Mouse (Mus musculus) forebrain, postnatal 0 days (tissue): Measurements from ENCODE around the gene Uggt2. TPM values are rescaled to one million over a fixed set of nuclear protein-coding genes. Genes with fewer than 3 reads are reported as not detected.

Experiments
- ATAC-seq: fragments of 200-750 bp; cut with Nextera tagmentation; 2 replicates; pipeline ENCODE4 v1.8.0; 2017; ENCODE audit warnings: mild to moderate bottlenecking, moderate library complexity
- DNase-seq: peaks from one replicate; pipeline ENCODE4 v3.0.0-alpha.2; 2015
- H3K27ac ChIP-seq: fragments of 300-500 bp; sonication (generic); 2 replicates; pipeline ENCODE4 v1.5.1; 2014; ENCODE audit warnings: low read depth, mild to moderate bottlenecking, antibody characterized with exemption, low read length, moderate library complexity, mixed read lengths
- H3K27me3 ChIP-seq: fragments of 300-500 bp; sonication (generic); 2 replicates; pipeline ENCODE4 v1.6.1; 2014; ENCODE audit warnings: mild to moderate bottlenecking, low read length, mixed read lengths; ENCODE audit not compliant: insufficient read depth
- H3K36me3 ChIP-seq: fragments of 300-500 bp; sonication (generic); 2 replicates; pipeline ENCODE4 v1.6.1; 2014; ENCODE audit warnings: mild to moderate bottlenecking, moderate library complexity; ENCODE audit not compliant: insufficient read depth
- H3K4me1 ChIP-seq: fragments of 300-500 bp; sonication (generic); 2 replicates; pipeline ENCODE4 v1.6.1; 2014; ENCODE audit warnings: antibody characterized with exemption; ENCODE audit not compliant: insufficient read depth
- H3K4me2 ChIP-seq: fragments of 300-500 bp; sonication (generic); 2 replicates; pipeline ENCODE4 v1.6.1; 2014; ENCODE audit warnings: low read depth, mild to moderate bottlenecking, moderate library complexity
- H3K4me3 ChIP-seq: fragments of 300-500 bp; sonication (generic); 2 replicates; pipeline ENCODE4 v1.5.1; 2014; ENCODE audit warnings: low read depth, low read length, mixed read lengths
- H3K9ac ChIP-seq: fragments of 300-500 bp; sonication (generic); 2 replicates; pipeline ENCODE4 v1.6.1; 2014; ENCODE audit warnings: mild to moderate bottlenecking
- H3K9me3 ChIP-seq: fragments of 300-500 bp; sonication (generic); 2 replicates; pipeline ENCODE4 v1.6.1; 2016; ENCODE audit warnings: low read length
- CTCF ChIP-seq: sonication (generic); IDR thresholded peaks from 2 replicates; pipeline ENCODE4 v1.5.1; 2016; ENCODE audit warnings: antibody characterized with exemption, control low read depth, low read depth
- WGBS: fragments of 180-500 bp; shearing (Covaris S2); extraction: QIAGEN DNeasy Blood & Tissue Kit; methylation state at CpG from one replicate; pipeline ENCODE4 v1.1.7; 2014; 5-methylcytosine and 5-hydroxymethylcytosine counted together
- polyA plus RNA-seq: library from polyadenylated mRNA; unstranded; fragments of >200 nt; fragmentation: Nextera tagmentation; extraction: Ambion mirVana; gene quantifications from 2 replicates; pipeline ENCODE4 v1.2.1, GENCODE M21; 2015
- total RNA-seq: library from RNA; depleted of rRNA; stranded (reverse); fragments of >200 nt; gene quantifications from 2 replicates; pipeline ENCODE4 v1.2.3, GENCODE M21; 2014

Gene Uggt2
- total and polyA plus RNA-seq, 2 experiments from 2014 or later = 6.9 to 22.0 TPM

DNA sequence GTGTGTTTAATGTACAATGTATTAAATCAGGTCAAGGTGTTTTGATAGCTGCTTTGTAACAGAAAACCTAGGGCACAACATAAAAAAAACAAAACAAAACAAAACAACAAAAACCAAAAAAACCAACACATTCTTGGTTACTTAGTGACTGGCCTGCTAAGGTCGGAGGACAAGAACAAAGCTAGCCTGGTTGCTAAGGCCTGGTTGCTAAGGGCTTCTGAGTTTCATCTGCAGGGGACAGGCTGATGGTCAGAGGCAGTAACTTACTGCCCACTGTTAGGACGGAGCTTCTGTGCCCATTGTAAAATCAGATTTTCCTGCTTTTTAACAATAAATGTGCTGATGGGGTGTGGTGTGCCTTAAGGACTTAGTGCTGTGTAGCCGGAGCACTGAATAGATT, 61.5 kb downstream of the Uggt2 start:
- WGBS = 31% methylated on average over 3 of the region's 3 CpGs
- no peak overlapping the region for H3K27ac ChIP-seq
- no peak for DNase-seq

DNA sequence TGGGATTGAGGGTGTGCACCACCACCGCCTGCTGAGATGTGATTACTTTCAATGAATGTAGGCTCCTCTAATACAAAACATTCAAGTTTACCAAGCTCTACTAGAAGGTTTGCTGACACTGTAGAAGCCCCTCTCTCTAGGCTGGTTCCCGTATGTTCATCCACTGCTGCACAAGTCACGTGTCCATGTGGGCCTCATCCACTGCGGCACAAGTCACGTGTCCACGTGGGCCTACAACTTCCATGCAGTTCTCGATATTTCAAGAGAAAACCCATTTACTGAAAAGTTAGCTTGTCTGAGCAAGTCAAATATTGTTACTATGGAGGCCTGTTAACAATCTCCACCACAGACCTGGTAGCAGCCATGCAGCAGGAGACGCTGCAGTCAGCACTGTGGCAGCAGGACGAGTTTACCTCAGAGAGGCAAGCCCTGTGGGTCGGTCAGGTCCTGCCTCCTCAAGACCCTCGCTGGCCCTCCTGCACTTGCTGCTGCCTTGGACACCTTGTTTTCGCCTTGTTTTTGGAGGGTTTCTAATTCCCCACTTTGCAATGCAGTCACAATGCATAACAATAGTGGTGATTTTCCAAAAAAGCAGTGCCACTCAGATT, 62.0 kb downstream of the Uggt2 start:
- Histone ChIP-seq H3K36me3 (peaks cover 22% of the 10 kb centered on the region), H3K4me3 (no peak overlapping the region), H3K4me2 (no peak overlapping the region), H3K27me3 (no peaks in the 10 kb centered on the region), H3K9ac (no peak overlapping the region), H3K9me3 (no peaks in the 10 kb centered on the region), H3K27ac (no peak overlapping the region), H3K4me1 (no peaks in the 10 kb centered on the region)
- DNase-seq (no peak), ATAC-seq (no peak)
- no peak for TF ChIP-seq CTCF
- WGBS = 85% methylated on average over 12 of the region's 12 CpGs

More for the DNA sequence above, 61.5 kb downstream of the Uggt2 start:
- no peak overlapping the region for H3K4me3 ChIP-seq
- H3K4me1 ChIP-seq = no peaks in the 10 kb centered on the region
- no peak for ATAC-seq
- no peak overlapping the region for H3K9ac ChIP-seq
- H3K27me3 ChIP-seq = no peaks in the 10 kb centered on the region
- H3K4me2 ChIP-seq = no peak overlapping the region
- H3K9me3 ChIP-seq = no peaks in the 10 kb centered on the region
- H3K36me3 ChIP-seq = peaks cover 22% of the 10 kb centered on the region
- no peak for TF ChIP-seq CTCF

DNA sequence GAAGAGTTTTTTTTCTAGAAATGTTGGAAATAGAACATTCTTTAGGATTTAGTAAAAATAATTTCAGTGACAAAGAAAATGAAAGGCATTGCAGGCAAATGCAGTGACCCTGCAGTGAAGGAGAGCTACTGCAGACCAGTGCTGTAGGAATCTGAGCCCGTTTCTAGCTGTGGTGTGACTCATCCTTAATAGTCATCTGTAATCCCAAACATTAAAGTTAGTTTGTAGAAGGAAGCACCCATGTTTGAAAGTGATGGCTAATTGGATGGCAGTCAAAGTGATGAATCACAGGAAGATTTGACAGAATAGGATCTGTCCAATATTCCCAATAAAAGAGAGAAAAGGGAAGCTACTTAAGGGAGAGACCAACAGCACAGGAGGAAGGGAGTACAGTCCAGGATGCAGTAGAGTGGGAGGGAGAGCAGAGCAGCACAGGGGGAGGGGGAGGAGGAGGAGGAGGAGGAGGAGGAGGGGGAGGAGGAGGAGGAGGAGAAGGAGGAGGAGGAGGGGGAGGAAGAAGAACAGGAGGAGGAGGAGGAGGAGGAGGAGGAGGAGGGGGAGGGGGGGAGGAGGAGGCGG, 71.5 kb downstream of the Uggt2 start:
- Histone ChIP-seq H3K36me3 (peaks cover 13% of the 10 kb centered on the region; the same call in 1 of the 2 replicates), H3K27me3 (no peaks in the 10 kb centered on the region), H3K9ac (no peak overlapping the region), H3K4me1 (no peaks in the 10 kb centered on the region), H3K9me3 (no peaks in the 10 kb centered on the region), H3K27ac (no peak overlapping the region), H3K4me3 (no peak overlapping the region), H3K4me2 (no peak overlapping the region)
- 74% methylated on average over 2 of the region's 2 CpGs for WGBS
- ATAC-seq (no peak), DNase-seq (no peak)
- TF ChIP-seq CTCF = no peak

DNA sequence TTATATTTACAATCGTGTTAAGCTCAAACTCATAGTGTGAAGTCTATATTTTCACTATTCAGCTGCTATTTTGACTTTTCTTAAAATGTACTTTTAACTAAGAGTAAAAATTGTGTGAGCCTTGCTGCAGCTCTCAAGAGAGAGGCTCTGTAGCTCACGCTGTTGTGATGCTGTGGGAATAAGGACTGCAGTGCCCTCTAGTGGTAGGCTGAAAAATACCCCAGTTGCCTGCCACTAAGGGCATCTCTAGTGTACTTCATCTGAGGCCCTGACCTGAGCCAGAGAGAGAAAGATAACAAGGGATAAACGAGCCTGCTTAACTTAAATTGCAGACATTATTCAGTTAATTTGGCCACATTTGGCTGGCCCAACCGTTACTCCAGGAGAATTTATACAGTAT, 72.1 kb downstream of the Uggt2 start:
- H3K36me3 ChIP-seq = peaks cover 13% of the 10 kb centered on the region; the same call in 1 of the 2 replicates
- H3K9ac ChIP-seq = no peak overlapping the region
- DNase-seq = peak; percentile 49
- H3K4me3 ChIP-seq = no peak overlapping the region
- H3K4me2 ChIP-seq = no peak overlapping the region
- TF ChIP-seq CTCF = peak; percentile 78
- WGBS = 43% methylated on average over 4 of the region's 4 CpGs
- peak; percentile 60; the same call in 1 of the 2 replicates for ATAC-seq
- H3K4me1 ChIP-seq = no peaks in the 10 kb centered on the region
- H3K27me3 ChIP-seq = no peaks in the 10 kb centered on the region
- H3K9me3 ChIP-seq = no peaks in the 10 kb centered on the region
- no peak overlapping the region for H3K27ac ChIP-seq

DNA sequence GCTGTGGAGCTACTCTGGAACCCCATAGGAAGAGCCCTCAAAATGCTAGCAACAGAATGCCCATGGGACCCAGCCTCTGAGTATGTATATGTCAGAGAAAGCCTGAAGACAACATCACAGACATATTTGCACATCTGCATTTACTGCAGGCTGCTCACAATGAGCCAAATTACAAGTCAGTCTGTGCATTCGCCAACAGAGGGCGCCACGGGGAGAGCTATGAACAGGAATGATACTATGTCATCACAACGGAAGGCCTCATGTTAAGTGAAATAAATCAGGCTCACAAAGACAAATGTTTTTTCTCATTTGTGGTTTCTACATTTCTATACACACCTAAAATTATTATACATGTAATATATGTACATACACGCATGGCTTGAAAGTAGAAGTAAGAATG, 73.3 kb downstream of the Uggt2 start:
- Histone ChIP-seq H3K9ac (no peak overlapping the region), H3K9me3 (no peaks in the 10 kb centered on the region), H3K4me3 (no peak overlapping the region), H3K36me3 (peaks cover 5% of the 10 kb centered on the region; the same call in 1 of the 2 replicates), H3K27me3 (no peaks in the 10 kb centered on the region), H3K4me2 (no peak overlapping the region), H3K4me1 (no peaks in the 10 kb centered on the region), H3K27ac (no peak overlapping the region)
- ATAC-seq (no peak), DNase-seq (peak; percentile 18)
- WGBS = 74% methylated on average over 5 of the region's 5 CpGs
- peak; percentile 42 for TF ChIP-seq CTCF

DNA sequence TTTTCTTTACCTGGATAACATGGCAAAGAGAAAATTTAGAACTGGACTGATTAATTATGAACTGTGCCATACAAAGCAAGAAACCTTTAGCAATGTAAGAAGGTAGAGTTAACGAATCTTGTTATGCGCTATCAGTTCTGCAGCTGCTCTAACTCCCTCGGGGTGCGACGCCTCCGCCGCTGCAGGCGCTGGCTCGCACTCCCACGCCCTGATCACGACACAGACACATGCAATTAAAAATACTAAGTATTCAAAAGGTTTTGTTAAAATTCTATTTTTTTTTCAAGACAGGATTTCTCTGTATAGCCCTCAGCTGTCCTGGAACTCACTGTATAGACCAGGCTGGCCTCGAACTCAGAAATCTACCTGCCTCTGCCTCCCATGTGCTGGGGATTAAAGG, 85.7 kb downstream of the Uggt2 start:
- ATAC-seq (peak; percentile 34; the same call in 1 of the 2 replicates), DNase-seq (no peak)
- Histone ChIP-seq H3K27me3 (no peaks in the 10 kb centered on the region), H3K4me3 (no peak overlapping the region), H3K9me3 (no peaks in the 10 kb centered on the region), H3K36me3 (peaks cover 6% of the 10 kb centered on the region; the same call in 1 of the 2 replicates), H3K27ac (no peak overlapping the region), H3K4me2 (peak overlapping the region; percentile 36; the same call in 1 of the 2 replicates), H3K4me1 (no peaks in the 10 kb centered on the region), H3K9ac (no peak overlapping the region)
- WGBS = 74% methylated on average over 12 of the region's 12 CpGs
- TF ChIP-seq CTCF = no peak

DNA sequence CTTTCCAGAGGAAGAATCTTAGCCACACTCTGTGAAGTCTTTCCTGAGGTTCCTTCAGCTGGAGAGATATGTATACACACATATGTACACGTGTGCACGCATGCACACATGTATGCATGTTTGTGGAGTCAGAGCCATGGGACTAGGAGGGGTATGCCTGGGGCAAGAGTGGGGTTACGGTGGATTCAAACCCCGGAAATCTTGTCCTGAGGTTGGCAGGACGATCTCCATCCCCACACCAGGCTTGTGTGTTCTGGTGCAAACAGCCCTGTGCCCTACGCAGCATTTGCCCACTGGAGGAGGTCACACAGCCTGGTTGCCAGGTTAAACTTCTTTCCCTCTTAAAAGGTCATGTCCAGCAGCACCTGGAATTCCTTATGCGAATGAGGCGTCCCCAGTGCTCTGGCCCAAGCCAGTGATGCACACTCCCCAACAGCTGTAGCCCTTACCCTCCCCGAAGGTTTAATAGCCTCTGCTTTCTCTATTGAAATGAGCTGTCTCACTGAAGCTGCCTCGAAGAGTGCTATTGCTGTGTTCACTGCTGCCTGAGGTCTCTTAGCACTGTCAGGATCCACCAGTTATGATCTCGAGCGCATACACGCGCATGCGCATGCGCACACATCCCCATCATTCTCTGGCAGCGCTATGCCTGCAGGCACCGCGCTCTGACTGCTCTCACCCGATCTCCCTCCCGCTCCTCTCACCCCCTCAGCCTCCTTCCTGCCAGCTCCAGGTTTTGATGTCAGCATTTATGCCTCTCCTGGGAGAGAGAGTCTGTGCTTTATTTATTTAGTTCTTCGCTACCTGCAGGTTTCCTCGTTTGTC, 86.4 kb downstream of the Uggt2 start:
- TF ChIP-seq CTCF = 0 out of 2 replicates have a peak, but pooled peaks have one; percentile 18
- H3K27ac ChIP-seq = no peak overlapping the region
- H3K36me3 ChIP-seq = peaks cover 6% of the 10 kb centered on the region; the same call in 1 of the 2 replicates
- no peak overlapping the region for H3K9ac ChIP-seq
- H3K4me1 ChIP-seq = peaks cover 4% of the 10 kb centered on the region; the same call in 1 of the 2 replicates
- peak overlapping the region; percentile 36 for H3K4me2 ChIP-seq
- peak overlapping the region; percentile 24 for H3K4me3 ChIP-seq
- no peaks in the 10 kb centered on the region for H3K9me3 ChIP-seq
- ATAC-seq (peak; percentile 97), DNase-seq (peak; percentile 87)
- no peaks in the 10 kb centered on the region for H3K27me3 ChIP-seq
- WGBS = 66% methylated on average over 23 of the region's 23 CpGs
